Mouse (Mus musculus): Measurements from ENCODE around the gene Babam1.

DNA sequence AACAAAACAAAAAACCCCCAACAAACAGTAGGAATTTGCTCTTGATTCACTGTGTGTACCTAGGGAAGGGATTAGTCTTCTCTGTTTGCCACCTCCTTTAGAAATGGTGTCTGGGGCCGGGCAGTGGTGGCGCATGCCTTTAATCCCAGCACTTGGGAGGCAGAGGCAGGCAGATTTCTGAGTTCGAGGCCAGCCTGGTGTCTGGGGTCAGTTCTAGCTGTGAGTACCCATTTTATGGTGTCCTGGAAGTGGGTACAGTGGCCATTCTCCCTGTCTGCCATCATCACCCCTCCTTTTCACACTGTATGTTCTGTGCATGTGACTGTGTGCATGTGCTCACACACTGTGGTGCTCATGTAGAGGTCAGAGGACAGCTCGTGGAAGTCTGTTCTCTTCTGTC, 11.6 kb downstream of the Babam1 start:
- no peak for TF ChIP-seq POLR2A (IDR thresholded peaks at IDR 0.05; ENCODE audit: control insufficient read depth, low read depth, low read length)
- TF ChIP-seq CTCF (IDR thresholded peaks at IDR 0.05; ENCODE audit: control insufficient read depth, insufficient read depth, insufficient replicate concordance, low read depth, low read length): no peak
